Mouse (Mus musculus) T-cell, adult 66 days (primary cell): Measurements from ENCODE around the gene Trove2. TPM values are rescaled to one million over a fixed set of nuclear protein-coding genes. Genes with fewer than 3 reads are reported as not detected.

ENCODE experiments used
- total RNA-seq, 2 experiments: library from RNA; stranded (reverse); gene quantifications; 3 replicates in 1 of 2; 4 replicates in 1 of 2; pipeline ENCODE4 v1.2.4; 2023

Trove2 gene
- total RNA-seq = 1 to 10 TPM; 2.7 TPM

DNA sequence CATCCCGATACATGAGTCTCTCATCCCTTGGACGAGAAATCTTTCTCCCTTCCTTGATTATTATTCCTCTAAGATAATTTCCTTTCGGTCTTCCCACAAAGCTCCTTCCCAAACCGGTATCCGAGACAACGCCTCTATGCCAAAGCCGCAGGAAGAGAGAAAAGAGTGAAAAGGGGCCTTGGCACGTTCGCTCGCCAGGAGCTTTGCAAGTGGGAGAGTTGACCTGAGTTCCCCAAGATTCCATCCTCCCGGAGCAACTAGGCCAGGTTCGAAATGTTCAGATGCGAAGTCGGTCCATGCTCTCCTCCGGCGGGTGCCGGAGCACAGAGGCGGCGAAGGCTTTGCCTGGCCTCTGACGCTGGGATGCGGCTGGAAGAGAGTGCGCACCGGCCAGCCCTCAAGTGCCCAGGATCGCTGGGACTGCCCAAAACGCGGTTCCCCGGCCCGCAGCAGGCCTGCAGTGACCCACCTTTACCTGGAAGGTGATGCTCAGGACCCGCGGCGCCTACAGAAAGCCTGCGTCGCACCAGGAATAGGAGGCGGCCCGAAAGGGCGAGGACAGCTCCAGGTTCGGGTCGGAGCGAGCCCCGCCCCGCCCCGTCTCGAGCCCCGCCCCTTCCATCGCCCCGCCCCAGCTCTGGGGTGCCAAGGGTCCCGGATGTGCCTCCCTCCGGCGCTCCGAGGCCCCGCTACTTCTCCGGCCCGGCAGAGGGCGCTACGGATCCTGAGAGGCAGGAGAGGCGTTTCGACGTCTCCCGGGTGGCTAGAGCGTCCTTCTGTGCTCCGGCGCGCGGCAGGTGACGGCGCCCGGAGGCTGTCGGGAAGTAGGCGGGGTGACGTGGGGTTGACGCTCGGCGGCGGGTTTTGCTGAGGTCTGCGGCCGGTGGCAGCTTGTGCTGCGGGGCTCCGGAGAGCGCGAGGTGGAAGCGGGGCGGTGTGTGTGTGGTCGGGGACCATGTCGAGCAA, at the start of gene Trove2, which contains the start of gene Uchl5:
Gene Trove2 (minus strand): TSS at position 623 of the 966 bp plus-strand sequence.
Gene Uchl5 (plus strand): TSS at position 827 of the 966 bp plus-strand sequence.

DNA sequence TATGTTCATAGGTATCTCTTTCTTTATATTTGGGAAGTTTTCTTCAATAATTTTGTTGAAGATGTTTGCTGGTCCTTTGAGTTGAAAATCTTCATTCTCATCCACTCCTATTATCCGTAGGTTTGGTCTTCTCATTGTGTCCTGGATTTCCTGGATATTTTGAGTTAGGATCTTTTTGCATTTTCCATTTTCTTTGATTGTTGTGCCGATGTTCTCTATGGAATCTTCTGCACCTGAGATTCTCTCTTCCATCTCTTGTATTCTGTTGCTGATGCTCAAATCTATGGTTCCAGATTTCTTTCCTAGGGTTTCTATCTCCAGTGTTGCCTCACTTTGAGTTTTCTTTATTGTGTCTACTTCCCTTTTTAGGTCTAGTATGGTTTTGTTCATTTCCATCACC, 60.8 kb downstream of the Trove2 start, which contains the start of gene Glrx2:
Gene Glrx2 (plus strand): TSS at position 301 of the 400 bp plus-strand sequence.

DNA sequence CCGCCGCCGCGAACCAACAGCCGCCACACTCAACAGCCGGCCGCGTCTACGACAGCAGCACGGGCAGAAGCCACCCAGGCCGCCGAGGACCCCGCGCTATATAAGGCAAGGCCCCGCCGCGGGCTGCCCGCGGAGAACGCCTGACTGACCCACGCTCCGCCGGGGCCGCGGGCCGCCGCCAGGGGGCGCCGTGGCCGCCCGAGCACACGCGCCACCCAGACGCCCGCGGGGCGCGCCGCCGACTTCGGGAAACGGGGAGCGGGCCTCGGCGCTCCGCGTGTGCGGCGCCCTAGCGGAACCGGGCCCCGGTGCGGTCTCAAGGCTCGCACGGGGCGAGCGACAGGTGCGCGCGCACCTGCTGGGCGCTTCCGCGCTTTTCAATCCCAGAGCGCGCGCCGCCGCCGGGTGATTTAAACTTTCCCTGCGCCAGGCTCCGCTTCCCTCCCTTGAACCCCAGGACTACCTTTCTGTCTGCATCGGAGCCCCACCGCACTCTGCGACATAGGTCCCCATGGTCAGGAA, 74.1 kb downstream of the Trove2 start, which contains the start of gene Cdc73:
Gene Cdc73 (minus strand): TSS at position 153 of the 522 bp plus-strand sequence.

Other genes starting within 250 kb of the Trove2 start
- under 1 TPM in 1 of 2 experiments, not detected in 1; 0.17 TPM for gene B3galt2, start 136.4 kb downstream of the Trove2 start, total RNA-seq
- 100 to 1,000 TPM; 102 to 104 TPM for gene Cdc73, start 74.2 kb downstream of the Trove2 start, total RNA-seq
- gene Glrx2, start 60.7 kb downstream of the Trove2 start, total RNA-seq = 10 to 100 TPM; 48.5 to 52.8 TPM
- 10 to 100 TPM; 24.2 to 32.2 TPM for gene Uchl5, start 204 bp upstream of the Trove2 start, total RNA-seq
- gene Rgs2, start 227.1 kb upstream of the Trove2 start, total RNA-seq = 100 to 1,000 TPM in 1 of 2 experiments, 10 to 100 TPM in 1; 87.6 to 111 TPM